Mouse (Mus musculus): ENCODE measurements at regions not wholly inside any gene's neighbourhood (a gene's known extent, or its start where the extent isn't known, plus 50 kb on each side); places are given as distances from the start of the nearest gene placed in this dataset.
"Not testable (repeated sequence)": the region's sequence is repeated elsewhere in the genome, so short reads cannot be mapped to it uniquely, and the experiment has no call there.

DNA sequence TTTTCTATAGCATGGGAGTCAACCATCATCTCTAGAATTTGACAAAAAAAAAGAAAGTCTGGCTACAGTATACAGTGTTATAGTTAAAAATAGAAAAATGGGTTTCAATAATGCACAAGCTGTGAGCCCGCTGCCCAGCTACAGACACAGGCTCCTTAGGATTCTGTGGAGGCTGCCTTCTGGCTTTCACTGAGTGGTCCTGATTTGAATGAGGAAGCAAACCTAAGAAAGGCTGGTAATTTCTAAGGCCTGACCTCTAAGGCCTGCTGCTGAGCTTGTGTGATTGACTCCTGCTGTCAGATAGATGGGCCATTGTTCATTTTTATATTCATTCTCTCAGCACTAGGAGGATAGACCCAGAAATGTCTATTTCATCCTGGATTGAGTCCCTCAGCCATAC lies 67.7 kb downstream of the Alg10b start:
- no peak for DNase-seq

DNA sequence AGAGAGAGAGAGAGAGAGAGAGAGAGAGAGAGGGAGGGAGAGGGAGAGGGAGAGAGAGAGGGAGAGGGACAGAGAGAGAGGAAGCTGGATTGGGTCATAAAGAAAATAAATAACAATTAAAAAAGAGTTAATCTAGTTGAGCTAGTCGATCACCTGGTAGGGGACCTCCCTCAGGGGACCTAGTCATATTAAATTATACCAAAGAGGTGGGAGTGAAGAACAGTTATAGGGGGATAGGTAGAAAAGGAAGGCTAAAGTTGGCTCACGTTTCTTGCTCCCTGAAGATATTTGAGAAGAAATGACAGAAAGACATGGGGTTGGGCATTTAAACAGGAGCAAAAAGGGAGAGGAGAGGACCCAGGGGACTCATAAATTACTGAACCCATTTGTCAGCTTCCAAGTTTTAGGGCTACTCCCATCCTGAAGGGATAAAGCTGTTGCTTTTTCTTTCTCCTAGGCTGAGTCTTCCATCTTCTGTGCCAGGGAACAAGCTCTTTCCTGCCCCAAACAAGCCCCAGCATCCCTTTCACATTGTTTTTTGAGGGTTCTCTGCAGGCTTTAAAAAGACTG lies 70.3 kb downstream of the Alg10b start:
- no peak for DNase-seq

GRCm38 (mm10) chr15:90298566-90298965 lies 74.5 kb downstream of the Alg10b start:
- no peak for DNase-seq

- DNase-seq: no peak
Measured at GRCm38 (mm10) chr15:90303393-90303792, 79.3 kb downstream of the Alg10b start.

DNA sequence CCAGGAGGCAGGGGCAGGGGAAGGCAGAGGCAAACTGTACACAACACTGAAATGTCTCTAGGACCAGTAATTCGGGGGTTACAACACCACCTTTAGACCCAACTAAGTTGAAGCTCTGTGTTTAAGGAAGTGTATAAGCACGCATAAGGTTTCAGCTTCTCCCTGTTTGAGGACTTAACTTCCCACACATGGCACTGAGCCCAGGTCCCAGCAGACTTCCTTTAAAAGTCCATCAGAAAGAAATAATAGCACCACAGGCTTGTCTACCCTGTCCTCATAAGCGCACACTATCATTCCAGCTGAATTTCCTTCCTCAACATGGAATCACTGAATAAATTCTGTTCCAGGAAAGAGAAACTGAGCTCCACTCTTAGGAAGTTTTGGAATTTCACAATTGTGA lies 80.9 kb downstream of the Alg10b start:
- DNase-seq: no peak

- DNase-seq: no peak
Measured at GRCm38 (mm10) chr15:90306866-90307265, 82.8 kb downstream of the Alg10b start.

GRCm38 (mm10) chr15:90308433-90308832 lies 84.3 kb downstream of the Alg10b start:
- DNase-seq: not testable (repeated sequence)

DNA sequence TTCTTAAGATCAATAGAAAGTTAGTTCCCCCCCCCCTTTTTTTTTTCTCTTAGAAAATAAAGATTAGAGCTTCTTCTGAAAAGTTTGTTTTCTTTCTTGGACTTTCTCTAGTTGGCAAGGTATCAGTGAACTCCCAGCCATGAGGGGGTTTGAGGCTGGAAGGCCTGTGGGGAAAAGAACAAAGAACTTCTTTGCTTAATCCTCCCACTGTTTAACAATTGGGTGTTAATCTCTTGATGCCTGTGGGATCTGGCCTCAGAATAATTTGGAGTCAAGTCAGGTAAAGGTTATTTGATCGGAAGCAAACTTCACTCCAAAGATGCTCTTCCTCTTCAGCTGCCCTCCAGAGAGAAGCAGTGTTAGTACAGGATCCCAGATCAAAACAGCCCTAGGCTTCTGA lies 84.8 kb downstream of the Alg10b start:
- no peak for DNase-seq

DNA sequence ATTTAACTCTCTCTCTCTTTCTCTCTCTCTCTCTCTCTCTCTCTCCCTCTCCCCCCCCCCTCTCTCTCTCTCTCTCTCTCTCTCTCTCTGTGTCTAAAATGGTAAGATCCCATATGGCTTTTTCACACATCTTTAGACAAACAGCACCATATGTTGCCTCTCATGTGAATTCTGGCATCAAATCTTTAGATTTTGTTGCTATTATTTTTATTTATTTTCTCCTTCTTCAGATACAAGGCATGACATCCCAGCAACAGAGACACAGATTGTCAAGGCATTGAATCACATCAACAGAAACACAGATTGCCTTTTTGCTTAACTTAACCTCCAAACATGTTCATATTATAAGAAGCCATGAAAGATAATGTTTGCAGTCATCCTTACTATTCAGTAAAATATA lies 85.6 kb downstream of the Alg10b start:
- DNase-seq: no peak

GRCm38 (mm10) chr15:90321774-90322173 lies 97.7 kb downstream of the Alg10b start:
- no peak for DNase-seq

- no peak for DNase-seq
Measured at GRCm38 (mm10) chr15:90333275-90333674, 109.2 kb downstream of the Alg10b start.

GRCm38 (mm10) chr15:90333766-90334165 lies 109.7 kb downstream of the Alg10b start:
- DNase-seq: no peak

DNA sequence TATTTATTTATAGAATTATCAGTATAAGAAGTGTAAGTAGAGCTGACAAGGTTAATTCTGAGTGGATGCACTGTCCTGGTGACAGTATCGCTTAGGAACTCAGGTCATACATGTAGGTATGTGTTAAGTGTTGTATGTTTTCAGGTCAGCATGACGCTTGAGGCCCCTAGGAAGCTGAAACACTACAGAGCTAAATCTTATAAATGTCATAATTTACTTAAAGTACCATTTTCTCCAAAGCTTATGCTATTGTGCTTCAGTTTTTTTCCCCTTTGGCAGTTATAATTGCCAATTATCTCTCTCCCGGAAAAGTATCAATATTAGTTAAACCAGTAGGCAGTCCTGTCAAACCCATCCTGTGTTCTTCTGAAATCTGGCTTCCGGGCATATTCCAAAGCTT lies 110.3 kb downstream of the Alg10b start:
- no peak for DNase-seq

DNA sequence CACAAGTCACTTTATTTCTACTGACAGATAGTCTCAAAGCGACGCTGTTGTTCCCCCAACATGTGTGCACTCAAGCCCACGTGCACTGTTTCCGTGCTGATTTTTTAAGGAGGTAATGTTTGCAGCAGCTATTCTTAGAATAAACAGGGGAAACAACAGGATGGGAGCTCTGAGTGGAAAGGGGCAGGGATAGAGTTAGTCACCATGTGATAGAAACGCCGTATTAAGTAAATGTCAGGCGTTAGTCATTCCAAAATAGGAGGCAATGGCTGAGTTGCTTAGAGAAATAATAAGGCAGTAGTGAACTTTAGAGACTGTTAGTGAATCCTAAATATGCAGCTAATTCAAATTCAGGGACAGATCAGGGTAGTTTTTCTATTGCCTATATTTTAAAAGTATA lies 111.4 kb downstream of the Alg10b start:
- DNase-seq: peak in 1 of 2 experiments; percentile 6

DNA sequence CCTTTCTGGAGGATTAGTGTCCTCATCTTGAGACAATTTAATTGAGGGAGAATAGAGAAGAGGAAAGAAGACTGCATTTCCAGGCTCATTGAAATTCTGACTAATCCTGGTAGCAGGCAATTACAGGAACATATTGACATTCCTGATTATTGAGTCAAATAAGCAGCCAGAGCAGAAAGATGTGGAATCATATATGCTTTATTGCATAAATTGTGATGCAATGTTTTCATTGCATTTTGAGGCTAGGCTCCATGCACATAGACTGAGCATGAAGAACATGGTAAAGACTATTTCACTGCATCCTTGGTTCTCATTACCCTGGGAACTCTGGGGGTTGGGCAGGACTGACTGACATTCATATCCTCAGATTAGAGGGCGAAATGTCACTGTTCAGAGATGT lies 116.0 kb downstream of the Alg10b start:
- DNase-seq: no peak

DNA sequence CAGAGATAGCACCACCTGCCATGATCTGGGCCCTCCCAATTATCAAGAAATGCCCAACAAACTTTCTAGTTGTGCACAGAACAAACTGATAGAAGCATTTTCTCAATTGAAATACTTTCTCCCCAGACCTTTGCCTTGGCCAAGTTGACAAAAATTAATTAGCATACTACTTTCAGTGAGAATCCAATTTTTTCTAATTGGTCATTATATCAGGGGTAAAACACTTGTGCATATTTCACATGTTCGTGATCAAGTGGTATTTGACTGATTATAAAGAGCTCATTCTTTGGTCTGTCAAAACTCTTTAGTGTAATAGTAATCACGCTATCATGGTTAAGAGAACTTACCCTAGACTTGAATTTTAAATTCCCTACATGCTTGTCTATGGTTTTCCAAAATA lies 117.2 kb downstream of the Alg10b start:
- no peak for DNase-seq

- no peak for DNase-seq
Measured at GRCm38 (mm10) chr15:90343771-90344170, 119.7 kb downstream of the Alg10b start.

DNA sequence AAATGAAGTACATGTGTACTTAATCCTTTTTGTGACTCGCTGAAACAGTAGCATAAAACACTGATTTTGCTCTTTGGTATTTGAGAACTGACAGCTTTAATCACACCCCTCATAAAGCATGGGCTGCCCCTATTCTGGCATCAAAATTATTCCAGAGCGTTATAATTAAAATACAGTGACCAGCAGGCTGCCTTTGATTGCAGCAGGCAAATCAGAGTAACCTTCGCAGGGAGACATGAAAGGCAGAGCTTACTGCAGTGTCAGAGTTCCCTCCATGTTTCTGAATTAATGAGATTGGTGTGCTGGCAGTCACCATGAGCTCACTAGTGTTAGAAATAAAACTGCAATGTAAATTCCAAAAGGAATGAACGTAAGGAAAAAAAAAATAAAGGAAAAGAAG lies 120.8 kb downstream of the Alg10b start:
- DNase-seq: no peak

DNA sequence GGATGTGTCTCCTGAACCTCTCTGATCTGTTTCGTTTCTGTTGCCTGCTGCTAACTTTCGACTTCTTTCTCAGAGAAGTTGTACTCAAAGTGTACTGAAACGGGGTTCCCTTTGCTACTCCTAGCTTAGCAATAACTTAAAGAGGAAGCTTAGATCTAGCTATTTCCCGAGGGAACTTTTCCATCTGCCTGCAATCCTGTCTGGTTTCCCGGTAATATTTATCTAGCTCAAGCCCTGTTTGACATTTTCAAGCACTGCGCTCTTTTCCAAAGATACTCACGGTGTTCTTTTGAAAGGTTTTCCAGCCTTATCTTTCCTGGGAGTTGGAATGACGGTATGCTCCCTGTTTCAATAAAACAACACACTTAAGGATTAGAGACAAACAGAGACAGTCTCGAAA lies 122.1 kb downstream of the Alg10b start:
- DNase-seq: no peak

DNA sequence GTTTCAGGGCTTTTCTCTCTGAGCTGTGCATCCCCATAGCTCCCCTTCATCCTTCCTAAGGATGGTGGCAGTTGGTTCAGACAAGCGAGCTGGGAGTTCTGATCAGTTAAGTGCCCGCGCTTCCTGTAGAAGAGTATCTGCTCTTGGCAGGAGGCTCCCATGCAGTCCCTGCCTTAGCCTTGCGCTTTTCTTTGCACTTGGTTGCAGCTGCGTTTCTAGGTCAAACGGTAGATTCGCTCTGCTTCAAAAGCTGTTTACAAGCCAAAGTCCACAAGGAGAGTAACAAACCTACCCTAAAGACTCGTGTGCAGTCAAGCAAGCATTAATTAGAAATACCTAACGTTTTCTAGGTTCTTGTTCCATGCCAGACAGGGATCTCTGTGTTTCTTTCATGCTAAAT lies 122.6 kb downstream of the Alg10b start:
- no peak for DNase-seq

- no peak for DNase-seq
Measured at GRCm38 (mm10) chr15:90351898-90352297, 127.8 kb downstream of the Alg10b start.

DNA sequence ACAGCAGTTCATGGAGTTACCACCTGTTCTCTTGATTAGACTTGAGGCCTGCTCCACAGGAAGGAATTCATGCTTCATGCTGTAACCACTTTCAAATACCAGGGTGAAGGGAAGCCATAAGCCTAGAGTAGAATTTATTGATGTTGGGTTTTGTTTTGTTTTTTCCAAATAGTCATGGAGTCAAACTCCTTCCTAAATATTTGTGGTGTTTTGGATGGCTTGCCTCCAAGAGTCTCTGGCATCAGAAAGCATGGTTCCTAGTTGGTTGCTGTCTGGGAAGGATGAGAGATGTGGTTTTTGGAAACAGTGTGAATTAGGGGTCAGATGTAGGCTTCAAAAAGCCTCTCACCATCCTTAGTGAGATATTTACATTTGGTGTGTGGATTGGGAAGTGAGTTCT lies 141.5 kb downstream of the Alg10b start:
- no peak for DNase-seq

DNA sequence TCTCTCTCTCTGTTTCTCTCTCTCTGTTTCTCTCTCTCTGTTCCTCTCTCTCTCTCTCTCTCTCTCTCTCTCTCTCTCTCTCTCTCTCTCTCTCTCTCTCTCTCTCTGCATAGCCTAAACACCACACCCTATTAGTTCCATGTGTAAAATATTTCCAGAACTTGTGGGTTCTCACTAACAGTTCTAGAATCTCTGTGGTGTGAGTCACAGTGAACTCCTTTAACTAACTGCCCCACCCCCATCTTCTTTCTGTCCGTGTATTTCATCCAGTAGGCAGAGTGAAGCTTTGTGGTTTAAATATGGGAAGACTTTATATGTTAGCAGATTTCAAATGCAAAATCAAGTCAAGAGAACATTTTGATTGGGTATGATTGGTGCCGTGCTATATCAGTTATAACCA lies 153.8 kb downstream of the Alg10b start:
- DNase-seq: no peak

- DNase-seq: no peak
Measured at GRCm38 (mm10) chr15:90396961-90397360, 172.8 kb downstream of the Alg10b start.

- DNase-seq: no peak
Measured at GRCm38 (mm10) chr15:90397691-90398377, 173.7 kb downstream of the Alg10b start.
